In the genomic region with DNA sequence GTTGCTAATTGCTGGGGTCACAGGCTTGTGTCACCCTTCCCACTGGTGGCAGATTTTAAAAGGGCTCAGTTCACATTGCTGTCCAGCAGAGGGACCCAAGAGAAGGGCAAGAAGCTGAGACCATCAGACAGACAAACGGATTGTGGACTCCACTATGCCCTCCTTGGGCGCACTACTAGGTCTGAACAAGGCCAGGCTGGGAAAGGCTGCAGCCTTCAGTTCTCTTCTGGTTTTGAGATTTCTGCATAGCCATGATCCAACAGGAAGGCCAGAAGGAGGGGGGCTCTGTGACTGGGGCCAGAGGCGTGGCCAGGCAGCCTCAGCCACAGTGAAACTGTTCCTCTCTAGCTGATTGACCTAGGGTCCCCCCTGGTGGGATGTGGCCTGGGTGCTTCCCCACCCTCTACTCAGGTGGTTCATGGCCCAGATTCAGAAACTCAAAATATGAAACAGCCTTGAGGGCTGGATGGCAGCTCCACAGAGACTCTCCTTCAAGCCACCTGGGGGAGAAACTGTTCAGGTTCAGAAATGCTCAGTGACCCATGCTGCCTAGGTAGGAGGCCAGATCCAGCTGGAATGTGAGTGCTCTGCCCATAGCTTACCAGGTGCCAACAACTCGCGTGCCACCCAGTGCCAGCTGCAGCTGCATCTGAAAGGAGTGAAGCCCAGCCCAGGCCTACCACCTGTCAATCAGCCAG, we compare ENCODE assay signal across 1 mouse cellular context.
TF ChIP-seq lines count a peak whose summit lies in the region.

No protein-coding gene starts in this region.

TF ChIP-seq in CH12.LX, 34 proteins besides CTCF, POLR2A, EP300 and RAD21 (continued from another document):
- TF ChIP-seq TBP (conservative IDR thresholded peaks at IDR 0.05; ENCODE audit: low read depth, low read length) = 0 out of 2 replicates have a peak, but pooled peaks have one; percentile 48
- no peak for TF ChIP-seq E2F4 (IDR thresholded peaks at IDR 0.05; ENCODE audit: insufficient replicate concordance, low read depth, low read length)
- TF ChIP-seq JUND (conservative IDR thresholded peaks at IDR 0.05; ENCODE audit: low read depth, low read length) = no peak
- TF ChIP-seq JUN (IDR thresholded peaks at IDR 0.05; ENCODE audit: insufficient read depth, low read depth, low read length) = no peak
- TF ChIP-seq MAFK (IDR thresholded peaks at IDR 0.05; ENCODE audit: insufficient replicate concordance, low read length) = no peak
- TF ChIP-seq CHD2 (IDR thresholded peaks at IDR 0.05; ENCODE audit: low read length) = no peak
- no peak for TF ChIP-seq IRF4 (IDR thresholded peaks at IDR 0.05; ENCODE audit: low read depth, low read length)
- peak; percentile 40; the same call in 1 of the 2 replicates for TF ChIP-seq TCF12 (IDR thresholded peaks at IDR 0.05; ENCODE audit: low read depth, low read length)
- TF ChIP-seq MAX (IDR thresholded peaks at IDR 0.05; ENCODE audit: low read length) = no peak
- 0 out of 2 replicates have a peak, but pooled peaks have one; percentile 32 for TF ChIP-seq RCOR1 (conservative IDR thresholded peaks at IDR 0.05; ENCODE audit: low read depth, low read length)
- TF ChIP-seq NELFE (IDR thresholded peaks at IDR 0.05; ENCODE audit: low read depth, low read length) = no peak; the same call in 1 of the 2 replicates
- TF ChIP-seq BHLHE40 (IDR thresholded peaks at IDR 0.05; ENCODE audit: low read depth, low read length) = peak; percentile 31
- TF ChIP-seq USF2 (conservative IDR thresholded peaks at IDR 0.05; ENCODE audit: low read depth, low read length) = no peak
- no peak for TF ChIP-seq HCFC1 (IDR thresholded peaks at IDR 0.05; ENCODE audit: low read depth, low read length)
- TF ChIP-seq SMC3 (IDR thresholded peaks at IDR 0.05; ENCODE audit: low read depth, low read length) = peak; percentile 65
- 0 out of 2 replicates have a peak, but pooled peaks have one; percentile 52 for TF ChIP-seq MYC (IDR thresholded peaks at IDR 0.05; ENCODE audit: low read depth, low read length)
- TF ChIP-seq KAT2A (IDR thresholded peaks at IDR 0.05; ENCODE audit: insufficient replicate concordance, low read length) = no peak
- no peak for TF ChIP-seq MEF2A (IDR thresholded peaks at IDR 0.05; ENCODE audit: borderline replicate concordance, low read depth, low read length)
- no peak for TF ChIP-seq UBTF (IDR thresholded peaks at IDR 0.05; ENCODE audit: low read depth, low read length)
- peak; percentile 40; the same call in 1 of the 2 replicates for TF ChIP-seq MXI1 (IDR thresholded peaks at IDR 0.05; ENCODE audit: low read depth, low read length)
- TF ChIP-seq USF1 (IDR thresholded peaks at IDR 0.05; ENCODE audit: low read depth, low read length) = no peak
- peak; percentile 72 for TF ChIP-seq SIN3A (IDR thresholded peaks at IDR 0.05; ENCODE audit: low read length)
- TF ChIP-seq ZC3H11A (IDR thresholded peaks at IDR 0.05; ENCODE audit: low read depth, low read length) = no peak
- TF ChIP-seq ZKSCAN1 (IDR thresholded peaks at IDR 0.05; ENCODE audit: borderline replicate concordance, low read depth, low read length) = no peak
TF ChIP-seq in CH12.LX: peak in this region for 11.
